ENCODE assay signal across 8 mouse cellular contexts in genomic region chr19:43396327-43396726, GRCm38 (mm10). TPM values are rescaled to one million over a fixed set of nuclear protein-coding genes. Genes with fewer than 3 reads are reported as not detected.
DNase-seq lines count a peak whose midpoint lies in the region; ATAC-seq and TF ChIP-seq lines count a peak whose summit lies in the region.

No protein-coding gene starts in this region.

- H3K4me3 ChIP-seq in gastrocnemius, adult 2 months = no peak overlapping the region

- DNase-seq in gastrocnemius, adult 2 months = no peak
- no peak for DNase-seq in gastrocnemius, postnatal 36 days
- DNase-seq in urinary bladder, postnatal 14 days (ENCODE audit: low spot score) = peak; percentile 32
- DNase-seq in urinary bladder, adult 2 months (ENCODE audit: low spot score) = no peak
- peak; percentile 77 for DNase-seq in embryo, embryonic 11 days
- DNase-seq in layer of hippocampus, adult 11-12 months (ENCODE audit: low spot score) = peak; percentile 58
- DNase-seq in urinary bladder, postnatal 10 days (ENCODE audit: low spot score) = no peak

- intact Hi-C loops in gastrocnemius, adult 2 months (cut with DNase I) = loop anchor here (1.0 to 10.0 kb wide), 2 partner anchors 372 to 603 kb away; no protein-coding TSS in a partner anchor
- intact Hi-C loops in gastrocnemius, postnatal 36 days (cut with DNase I) = loop anchor here (2.0 to 5.0 kb wide), 2 partner anchors 369 to 602 kb away; no protein-coding TSS in a partner anchor

- no peak overlapping the region for H3K27ac ChIP-seq in gastrocnemius, adult 2 months

- TF ChIP-seq CTCF in gastrocnemius, adult 2 months (IDR thresholded peaks at IDR 0.05) = peak; percentile 78

- ATAC-seq in megakaryocyte, adult 5-6 weeks (ENCODE audit: poor library complexity, severe bottlenecking) = 0 out of 2 replicates have a peak, but pooled peaks have one; percentile 45

RNA-seq across cellular contexts. Expression of gene Hpse2, which starts 8.2 kb away (rescaled TPM):
- total RNA-seq in gastrocnemius, adult 2 months (2021) = not detected
- total RNA-seq in gastrocnemius, postnatal 36 days (2021) = not detected
- polyA plus RNA-seq in urinary bladder, adult 2 months (2012; rRNA removed) = 9.4 and 13.0 TPM in 2 replicates
- total RNA-seq in megakaryocyte, adult 5-6 weeks (2015) = not detected in 2 replicates
- not detected in 2 replicates for total RNA-seq in megakaryocyte, adult 5-6 weeks (2017)

RNA-seq across cellular contexts. Expression of gene Cnnm1, which starts 43.9 kb away (rescaled TPM):
- under 1 TPM in 1 of 2 experiments, not detected in 1; 0.08 TPM for total RNA-seq in gastrocnemius, adult 2 months (2021)
- not detected for total RNA-seq in gastrocnemius, postnatal 36 days (2021)
- 2.6 and 2.8 TPM in 2 replicates for polyA plus RNA-seq in urinary bladder, adult 2 months (2012; rRNA removed)
- 0.02 and 0.05 TPM in 2 replicates for total RNA-seq in megakaryocyte, adult 5-6 weeks (2015)
- total RNA-seq in megakaryocyte, adult 5-6 weeks (2017) = not detected in 2 replicates

Comparison
In these comparisons a context has a peak if more than half of its experiments do, and no peak if none do; other contexts are left out.
1. DNase-seq: peak in urinary bladder, postnatal 14 days (single experiment), embryo, embryonic 11 days (single experiment) and layer of hippocampus, adult 11-12 months (single experiment); none in gastrocnemius, adult 2 months (single experiment), gastrocnemius, postnatal 36 days (0 of 2), urinary bladder, adult 2 months (single experiment) and urinary bladder, postnatal 10 days (single experiment).